16 mouse cellular contexts compared by ENCODE assay signal in genomic region chr11:107458286-107458685, GRCm38 (mm10). TPM values are rescaled to one million over a fixed set of nuclear protein-coding genes. Genes with fewer than 3 reads are reported as not detected.
DNase-seq lines count a peak whose midpoint lies in the region; ATAC-seq lines count a peak whose summit lies in the region.
"Had no signal": no experiment of that assay in that cellular context is flagged by ENCODE, and none has a peak within 500 bp of the region (broad histone marks: within the 10 kb centered on the region; RNA-seq: fewer than 3 reads in every experiment).

No protein-coding gene starts in this region.

- H3K9me3 ChIP-seq in liver, embryonic 15.5 days (replicated peaks) = no peaks in the 10 kb centered on the region
- H3K9me3 ChIP-seq in liver, embryonic 11.5 days (ENCODE audit: control insufficient read depth, low read length) = no peaks in the 10 kb centered on the region
- no peaks in the 10 kb centered on the region for H3K9me3 ChIP-seq in midbrain, embryonic 11.5 days (ENCODE audit: control insufficient read depth, low read length)
- H3K9me3 ChIP-seq: G1E; lung, embryonic 15.5 days had no signal

- H3K4me3 ChIP-seq in liver, embryonic 15.5 days (replicated peaks) = no peak overlapping the region
- H3K4me3 ChIP-seq in liver, embryonic 11.5 days (ENCODE audit: low read depth, low read length) = no peak overlapping the region
- H3K4me3 ChIP-seq in midbrain, embryonic 11.5 days (ENCODE audit: low read depth, low read length) = no peak overlapping the region
- H3K4me3 ChIP-seq: lung, embryonic 15.5 days; midbrain, embryonic 10.5 days had no signal

- WGBS in liver, embryonic 15.5 days (ENCODE audit: insufficient replicate concordance) = 62% methylated on average over 12 of the region's 12 CpGs
- WGBS in liver, embryonic 11.5 days = 69% methylated on average over 12 of the region's 12 CpGs
- 88% methylated on average over 12 of the region's 12 CpGs for WGBS in midbrain, embryonic 11.5 days

- ATAC-seq in liver, embryonic 15.5 days (ENCODE audit: insufficient read depth) = no peak
- ATAC-seq in liver, embryonic 11.5 days (replicated peaks; ENCODE audit: low FRiP score) = no peak
- peak; percentile 85 for ATAC-seq in CD4-positive, CD25-positive, alpha-beta regulatory T cell, adult 4 months
- no peak for ATAC-seq in midbrain, embryonic 11.5 days (ENCODE audit: low FRiP score)
- ATAC-seq: forebrain, postnatal 0 days had no signal

- peaks cover 48% of the 10 kb centered on the region for H3K4me1 ChIP-seq in liver, embryonic 15.5 days (replicated peaks)
- H3K4me1 ChIP-seq in liver, embryonic 11.5 days (replicated peaks; ENCODE audit: control insufficient read depth, insufficient read depth, low read length) = peaks cover 14% of the 10 kb centered on the region
- no peaks in the 10 kb centered on the region for H3K4me1 ChIP-seq in midbrain, embryonic 11.5 days (ENCODE audit: control insufficient read depth, insufficient read depth, low read length)

- H3K4me2 ChIP-seq in liver, embryonic 15.5 days = no peak overlapping the region
- H3K4me2 ChIP-seq in liver, embryonic 11.5 days = no peak overlapping the region
- H3K4me2 ChIP-seq in midbrain, embryonic 11.5 days = no peak overlapping the region
- H3K4me2 ChIP-seq: lung, embryonic 15.5 days had no signal

- no peaks in the 10 kb centered on the region for H3K27me3 ChIP-seq in liver, embryonic 15.5 days
- no peaks in the 10 kb centered on the region for H3K27me3 ChIP-seq in liver, embryonic 11.5 days (replicated peaks; ENCODE audit: control insufficient read depth, insufficient read depth, low read length)
- H3K27me3 ChIP-seq in midbrain, embryonic 11.5 days (ENCODE audit: control insufficient read depth, insufficient read depth, low read length) = no peaks in the 10 kb centered on the region
- H3K27me3 ChIP-seq: lung, embryonic 15.5 days had no signal

- no peak overlapping the region for H3K9ac ChIP-seq in liver, embryonic 15.5 days
- H3K9ac ChIP-seq in liver, embryonic 11.5 days (ENCODE audit: low read depth, low read length) = no peak overlapping the region
- no peak overlapping the region for H3K9ac ChIP-seq in midbrain, embryonic 11.5 days (ENCODE audit: low read length)
- H3K9ac ChIP-seq: forebrain, postnatal 0 days; lung, embryonic 15.5 days had no signal

- 0 out of 2 replicates have a peak overlapping the region, but pooled peaks have one; percentile 7 for H3K27ac ChIP-seq in liver, embryonic 15.5 days (replicated peaks)
- H3K27ac ChIP-seq in liver, embryonic 11.5 days (ENCODE audit: low read depth, low read length) = no peak overlapping the region
- H3K27ac ChIP-seq in midbrain, embryonic 11.5 days (ENCODE audit: low read depth, low read length) = no peak overlapping the region
- H3K27ac ChIP-seq: kidney, postnatal 0 days; lung, embryonic 15.5 days; midbrain, embryonic 10.5 days had no signal

- peaks cover 20% of the 10 kb centered on the region; the same call in 1 of the 2 replicates for H3K36me3 ChIP-seq in liver, embryonic 15.5 days (replicated peaks)
- H3K36me3 ChIP-seq in liver, embryonic 11.5 days (ENCODE audit: control insufficient read depth, insufficient read depth, low read length) = peaks cover 5% of the 10 kb centered on the region; the same call in 1 of the 2 replicates
- H3K36me3 ChIP-seq in midbrain, embryonic 11.5 days (ENCODE audit: control insufficient read depth, insufficient read depth, low read length) = no peaks in the 10 kb centered on the region
- H3K36me3 ChIP-seq: lung, embryonic 15.5 days had no signal

- no peak for DNase-seq in liver, embryonic 11.5 days (ENCODE audit: low spot score)
- peak; percentile 80 for DNase-seq in T-cell, adult 2 months (ENCODE audit: low spot score)
- DNase-seq in natural killer cell, adult 2 months (ENCODE audit: low spot score in 2 of 2) = peak; percentile 76 to 87
- no peak for DNase-seq in cerebellum, postnatal 4 days (ENCODE audit: low spot score in 2 of 2)
- no peak for DNase-seq in midbrain, embryonic 11.5 days (ENCODE audit: low spot score, missing footprints)
- DNase-seq: cerebellum, postnatal 25 days; forebrain, postnatal 0 days; gastrocnemius, postnatal 25 days; layer of hippocampus, adult 9-11 months; left cerebral cortex, postnatal 4 days had no signal

RNA-seq across cellular contexts. Expression of gene Pitpnc1, which starts 12.2 kb away (rescaled TPM):
- 7.0 and 7.3 TPM in 2 replicates for polyA plus RNA-seq in liver, embryonic 15.5 days (2015; fragmentation: Nextera tagmentation; extraction: Ambion mirVana)
- polyA plus RNA-seq in liver, embryonic 11.5 days (2014; fragmentation: Nextera tagmentation; extraction: Ambion mirVana) = 19.2 and 19.4 TPM in 2 replicates
- 100 to 1,000 TPM; 119 to 141 TPM for polyA plus RNA-seq in CD4-positive, CD25-positive, alpha-beta regulatory T cell, adult 4 months (2017; shearing (Covaris generic))
- 29.9 and 32.1 TPM in 2 replicates for polyA plus RNA-seq in midbrain, embryonic 11.5 days (2014; fragmentation: Nextera tagmentation; extraction: Ambion mirVana)

RNA-seq across cellular contexts. Expression of gene Psmd12, which starts 21.0 kb away (rescaled TPM):
- 78.6 and 88.4 TPM in 2 replicates for polyA plus RNA-seq in liver, embryonic 15.5 days (2015; fragmentation: Nextera tagmentation; extraction: Ambion mirVana)
- polyA plus RNA-seq in liver, embryonic 11.5 days (2014; fragmentation: Nextera tagmentation; extraction: Ambion mirVana) = 222 and 237 TPM in 2 replicates
- polyA plus RNA-seq in CD4-positive, CD25-positive, alpha-beta regulatory T cell, adult 4 months (2017; shearing (Covaris generic)) = 100 to 1,000 TPM; 106 to 112 TPM
- 232 and 254 TPM in 2 replicates for polyA plus RNA-seq in midbrain, embryonic 11.5 days (2014; fragmentation: Nextera tagmentation; extraction: Ambion mirVana)

Comparison
In these comparisons a context has a peak if more than half of its experiments do, and no peak if none do; other contexts are left out.
1. DNase-seq: peak in T-cell, adult 2 months (single experiment) and natural killer cell, adult 2 months (2 of 2); none in liver, embryonic 11.5 days (single experiment), cerebellum, postnatal 4 days (0 of 2) and midbrain, embryonic 11.5 days (single experiment).